Mouse (Mus musculus) cortical plate, adult 2 months (tissue): Measurements from ENCODE around the gene Agtpbp1.

Experiments
- CTCF ChIP-seq: fragments of 200-500 bp; IDR thresholded peaks from 2 replicates; pipeline ENCODE4 v1.5.1; 2011; ENCODE audit warnings: mild to moderate bottlenecking, control low read depth, low read length; ENCODE audit not compliant: insufficient read depth; ENCODE audit errors: extremely low read depth
- POLR2A ChIP-seq: fragments of 200-500 bp; IDR thresholded peaks from 2 replicates; pipeline ENCODE4 v1.6.1; 2011; ENCODE audit warnings: mild to moderate bottlenecking, low read length, control low read depth; ENCODE audit not compliant: insufficient read depth; ENCODE audit errors: extremely low read depth

GRCm38 (mm10) chr13:59453045-59453444 lies 132.0 kb downstream of the Agtpbp1 start:
- TF ChIP-seq POLR2A (no peak), CTCF (no peak)
